Comparison of ENCODE assay signal across 23 mouse cellular contexts in the genomic region with DNA sequence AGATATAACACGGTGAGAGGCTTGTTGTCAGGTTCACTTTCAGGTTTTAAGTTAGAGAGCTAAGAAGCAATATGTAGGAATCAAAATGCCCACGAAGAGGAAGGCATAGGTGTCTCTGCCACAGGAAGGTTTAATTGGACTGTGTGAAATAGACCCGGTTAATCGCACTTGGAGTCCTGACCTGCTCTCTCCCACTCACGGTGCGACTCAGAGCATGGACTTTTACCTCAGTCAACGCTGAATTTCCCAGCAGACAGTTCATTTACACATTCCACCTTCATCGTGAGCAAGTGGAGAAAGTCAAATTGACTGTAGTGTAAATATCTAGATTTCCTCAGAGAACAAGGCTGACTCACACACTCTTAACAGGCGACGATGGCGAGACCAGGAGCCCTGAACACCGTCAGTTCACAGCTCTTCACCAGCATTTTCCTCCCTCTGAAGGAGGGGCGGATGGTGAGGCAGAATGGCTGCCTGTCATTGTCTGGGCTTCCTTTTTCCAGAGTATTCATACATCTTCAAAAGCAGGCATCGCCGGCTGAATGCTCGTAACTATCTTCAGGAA.
DNase-seq lines count a peak whose midpoint lies in the region; ATAC-seq and TF ChIP-seq lines count a peak whose summit lies in the region.
"Had no signal": no experiment of that assay in that cellular context is flagged by ENCODE, and none has a peak within 500 bp of the region (broad histone marks: within the 10 kb centered on the region; RNA-seq: fewer than 3 reads in every experiment).

No protein-coding gene starts in this region.

- H3K36me3 ChIP-seq in heart, embryonic 15.5 days: no peaks in the 10 kb centered on the region
- H3K36me3 ChIP-seq in lung, postnatal 0 days (ENCODE audit: insufficient read depth, low read length): no peaks in the 10 kb centered on the region
- H3K36me3 ChIP-seq in intestine, embryonic 15.5 days: no peaks in the 10 kb centered on the region
- H3K36me3 ChIP-seq: forebrain, embryonic 10.5 days; hindbrain, embryonic 15.5 days; kidney, embryonic 15.5 days; midbrain, embryonic 15.5 days had no signal

- no peak for ATAC-seq in heart, embryonic 15.5 days (replicated peaks; ENCODE audit: insufficient number of reproducible peaks, insufficient read depth, low FRiP score, low read depth)
- peak; percentile 27 for ATAC-seq in lung, postnatal 0 days
- peak; percentile 32; the same call in 1 of the 2 replicates for ATAC-seq in intestine, embryonic 15.5 days
- ATAC-seq: forebrain, embryonic 16.5 days; midbrain, embryonic 15.5 days; Patski had no signal

- no peak for TF ChIP-seq EP300 in lung, postnatal 0 days (IDR thresholded peaks at IDR 0.05)

- no peaks in the 10 kb centered on the region for H3K27me3 ChIP-seq in heart, embryonic 15.5 days
- no peaks in the 10 kb centered on the region for H3K27me3 ChIP-seq in lung, postnatal 0 days (replicated peaks; ENCODE audit: insufficient read depth, low read length)
- H3K27me3 ChIP-seq in intestine, embryonic 15.5 days (replicated peaks): no peaks in the 10 kb centered on the region
- H3K27me3 ChIP-seq: hindbrain, embryonic 15.5 days; kidney, embryonic 15.5 days; midbrain, embryonic 15.5 days had no signal

- peaks cover 24% of the 10 kb centered on the region for H3K4me1 ChIP-seq in heart, embryonic 15.5 days (replicated peaks)
- no peaks in the 10 kb centered on the region for H3K4me1 ChIP-seq in lung, postnatal 0 days (ENCODE audit: insufficient read depth, low read depth, low read length)
- H3K4me1 ChIP-seq in intestine, embryonic 15.5 days (replicated peaks): peaks cover 13% of the 10 kb centered on the region
- H3K4me1 ChIP-seq: forebrain, embryonic 10.5 days; hindbrain, embryonic 15.5 days; midbrain, embryonic 15.5 days had no signal

- no peak overlapping the region for H3K9ac ChIP-seq in heart, embryonic 15.5 days
- no peak overlapping the region for H3K9ac ChIP-seq in lung, postnatal 0 days (replicated peaks; ENCODE audit: low read depth)
- H3K9ac ChIP-seq in intestine, embryonic 15.5 days: no peak overlapping the region
- H3K9ac ChIP-seq: hindbrain, embryonic 15.5 days; kidney, embryonic 15.5 days; midbrain, embryonic 15.5 days had no signal

- DNase-seq in heart, postnatal 4 days: no peak
- DNase-seq in lung, postnatal 0 days (ENCODE audit: low spot score): peak; percentile 43
- DNase-seq in lung, postnatal 10 days: no peak
- DNase-seq in adrenal gland, adult (ENCODE audit: inconsistent age in 2 of 2, low spot score in 1 of 2): no peak
- no peak for DNase-seq in embryo, embryonic 10 days (ENCODE audit: low spot score)
- DNase-seq: adrenal gland, adult 2 months; cerebellum, adult 11-12 months; cerebellum, postnatal 10 days; gastrocnemius, postnatal 36 days; kidney, adult 11 months; kidney, postnatal 36 days; lung, adult 18-20 months; lung, postnatal 4 days; right cerebral cortex, postnatal 4 days had no signal

- H3K4me2 ChIP-seq in heart, embryonic 15.5 days: no peak overlapping the region
- no peak overlapping the region for H3K4me2 ChIP-seq in lung, postnatal 0 days (replicated peaks; ENCODE audit: low read depth, low read length)
- H3K4me2 ChIP-seq in intestine, embryonic 15.5 days (replicated peaks): no peak overlapping the region
- H3K4me2 ChIP-seq: hindbrain, embryonic 15.5 days; kidney, embryonic 15.5 days; liver, embryonic 11.5 days; midbrain, embryonic 15.5 days had no signal

- H3K9me3 ChIP-seq in heart, embryonic 15.5 days (replicated peaks): no peaks in the 10 kb centered on the region
- no peaks in the 10 kb centered on the region for H3K9me3 ChIP-seq in lung, postnatal 0 days (ENCODE audit: low read length)
- no peaks in the 10 kb centered on the region for H3K9me3 ChIP-seq in intestine, embryonic 15.5 days
- H3K9me3 ChIP-seq: forebrain, embryonic 10.5 days; hindbrain, embryonic 15.5 days; kidney, embryonic 15.5 days; midbrain, embryonic 15.5 days had no signal

- H3K4me3 ChIP-seq in heart, embryonic 15.5 days: no peak overlapping the region
- H3K4me3 ChIP-seq in lung, postnatal 0 days (ENCODE audit: low read depth, low read length): no peak overlapping the region
- H3K4me3 ChIP-seq in intestine, embryonic 15.5 days (replicated peaks): no peak overlapping the region
- H3K4me3 ChIP-seq: forebrain, embryonic 10.5 days; hindbrain, embryonic 15.5 days; kidney, embryonic 15.5 days; midbrain, embryonic 15.5 days had no signal

- no peak for TF ChIP-seq CTCF in lung, postnatal 0 days (IDR thresholded peaks at IDR 0.05)

- 55% methylated on average over 16 of the region's 16 CpGs for WGBS in heart, embryonic 15.5 days
- 45% methylated on average over 16 of the region's 16 CpGs for WGBS in lung, postnatal 0 days
- 48% methylated on average over 16 of the region's 16 CpGs for WGBS in intestine, embryonic 15.5 days

- H3K27ac ChIP-seq in heart, embryonic 15.5 days: peak overlapping the region; percentile 4
- H3K27ac ChIP-seq in lung, postnatal 0 days (ENCODE audit: low read length): no peak overlapping the region
- peak overlapping the region; percentile 19; the same call in 1 of the 2 replicates for H3K27ac ChIP-seq in intestine, embryonic 15.5 days
- H3K27ac ChIP-seq: forebrain, embryonic 10.5 days; hindbrain, embryonic 15.5 days; kidney, embryonic 15.5 days; midbrain, embryonic 15.5 days had no signal
